Mouse (Mus musculus) spleen, postnatal 0 days (tissue): ENCODE data around the gene Ttbk2. TPM values are rescaled to one million over a fixed set of nuclear protein-coding genes. Genes with fewer than 3 reads are reported as not detected.

Experiments used
- polyA plus RNA-seq: library from polyadenylated mRNA; unstranded; fragments of >200 nt; fragmentation: Nextera tagmentation; extraction: Ambion mirVana; gene quantifications from 2 replicates; pipeline ENCODE4 v1.2.1, GENCODE M21; 2015

The Ttbk2 gene
- polyA plus RNA-seq, result 0.78 and 1.2 TPM in 2 replicates

GRCm38 (mm10) chr2:120850424-120851082 lies at the start of gene Ttbk2:
Gene Ttbk2, minus strand, starts transcription at chr2:120850604.

DNA sequence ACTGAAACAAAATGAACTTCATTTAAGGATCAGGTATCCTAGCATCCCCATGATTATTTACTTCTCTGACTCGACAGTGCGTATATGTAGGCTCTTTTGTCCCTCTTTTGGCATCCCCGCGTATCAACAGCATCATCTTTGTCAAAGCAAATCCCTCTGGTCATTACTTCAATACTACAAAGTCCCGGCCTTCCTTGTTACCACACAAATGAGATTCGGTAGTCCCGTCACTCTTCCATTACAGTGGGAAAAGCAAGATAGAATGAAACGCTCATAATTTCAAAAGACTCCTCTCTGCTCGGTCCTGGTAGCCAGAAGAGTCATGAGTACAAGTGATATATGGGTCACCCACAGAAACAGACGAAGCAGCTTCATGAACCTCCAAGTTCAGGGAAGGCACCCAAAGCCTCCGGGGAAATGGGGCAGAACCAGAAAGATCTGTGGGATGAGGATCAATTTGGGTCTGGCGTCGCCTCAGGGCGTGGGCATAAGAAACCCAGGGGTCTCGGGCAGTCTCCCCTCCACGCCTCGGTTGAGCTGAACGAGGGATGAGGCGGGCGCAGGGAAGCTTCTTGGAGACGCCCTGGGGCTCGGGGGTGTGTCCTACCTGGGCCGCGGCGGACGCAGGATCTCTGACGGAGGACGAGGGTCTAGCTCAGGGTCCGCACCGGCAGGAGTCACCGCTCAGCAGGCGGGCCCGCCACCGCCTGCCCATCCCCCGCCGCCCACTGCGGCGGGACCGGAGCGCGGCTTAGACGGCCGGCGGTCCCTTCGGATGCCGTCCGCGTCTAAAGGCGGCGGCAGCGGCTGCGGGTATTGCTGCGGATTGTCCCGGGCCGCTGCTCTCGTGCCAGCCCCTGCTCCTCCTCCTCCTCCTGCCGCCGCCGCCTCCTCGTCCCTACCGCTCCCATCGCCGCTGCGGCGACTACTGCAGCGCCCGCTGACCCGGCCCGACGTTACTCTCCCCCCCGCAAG lies 668 bp downstream of the Ttbk2 start, which contains the start of gene Cdan1:
Cdan1 (minus strand) TSS at position 680 of the 975 bp plus-strand sequence.

Other genes with a start within 250 kb of the Ttbk2 start
- 16.7 and 19.0 TPM in 2 replicates for gene Haus2, start 241.2 kb downstream of the Ttbk2 start, polyA plus RNA-seq
- 13.5 and 14.1 TPM in 2 replicates for gene Lrrc57, start 241.1 kb downstream of the Ttbk2 start, polyA plus RNA-seq
- gene Stard9, start 221.5 kb downstream of the Ttbk2 start, polyA plus RNA-seq, result 3.9 and 4.7 TPM in 2 replicates
- gene Cdan1, start 476 bp downstream of the Ttbk2 start, polyA plus RNA-seq, result 8.3 and 8.8 TPM in 2 replicates
- 17.1 and 18.1 TPM in 2 replicates for gene Ubr1, start 120.1 kb upstream of the Ttbk2 start, polyA plus RNA-seq
- 2.8 and 3.8 TPM in 2 replicates for gene Tmem62, start 126.4 kb upstream of the Ttbk2 start, polyA plus RNA-seq
- gene Ccndbp1, start 157.8 kb upstream of the Ttbk2 start, polyA plus RNA-seq, result 74.6 and 80.1 TPM in 2 replicates
- gene Epb42, start 186.5 kb upstream of the Ttbk2 start, polyA plus RNA-seq, result 113 and 119 TPM in 2 replicates
- gene Tgm5, start 235.2 kb upstream of the Ttbk2 start, polyA plus RNA-seq, result 0.10 and 0.11 TPM in 2 replicates